Mouse (Mus musculus) spleen, adult 2 months (tissue): ENCODE data around the gene Prss44. TPM values are rescaled to one million over a fixed set of nuclear protein-coding genes. Genes with fewer than 3 reads are reported as not detected.

Experiments used
- DNase-seq, 2 experiments: peaks; one replicate each; pipeline versions ENCODE4 v3.0.0 to v3.0.0-alpha.2; 2012 to 2021; ENCODE audit warnings: low spot score in 2 of 2, low read depth in 1 of 2
- H3K27ac ChIP-seq: fragments of 200-500 bp; 2 replicates; pipeline ENCODE4 v1.5.1; 2012; ENCODE audit warnings: low read length, inconsistent platforms; ENCODE audit not compliant: insufficient read depth
- H3K27me3 ChIP-seq: fragments of 200-500 bp; 2 replicates; pipeline ENCODE4 v1.6.1; 2012; ENCODE audit warnings: mild to moderate bottlenecking, moderate library complexity, low read length, inconsistent platforms; ENCODE audit not compliant: control insufficient read depth, insufficient read depth
- H3K36me3 ChIP-seq: fragments of 200-500 bp; 2 replicates; pipeline ENCODE4 v1.6.1; 2012; ENCODE audit warnings: mild to moderate bottlenecking, low read length, inconsistent platforms; ENCODE audit not compliant: control insufficient read depth, insufficient read depth
- H3K4me1 ChIP-seq: fragments of 200-500 bp; 2 replicates; pipeline ENCODE4 v1.6.1; 2011; ENCODE audit warnings: inconsistent platforms; ENCODE audit not compliant: control insufficient read depth, insufficient read depth, insufficient read length
- H3K4me3 ChIP-seq: fragments of 200-500 bp; 2 replicates; pipeline ENCODE4 v1.5.1; 2011; ENCODE audit warnings: mild to moderate bottlenecking, inconsistent platforms; ENCODE audit not compliant: insufficient read depth, insufficient read length; ENCODE audit errors: extremely low read depth
- CTCF ChIP-seq: fragments of 200-500 bp; IDR thresholded peaks from 2 replicates; pipeline ENCODE4 v1.5.1; 2011; ENCODE audit warnings: mild to moderate bottlenecking, inconsistent platforms; ENCODE audit not compliant: insufficient read depth, insufficient read length, insufficient replicate concordance; ENCODE audit errors: extremely low read depth
- POLR2A ChIP-seq: fragments of 200-500 bp; IDR thresholded peaks from 2 replicates; pipeline ENCODE4 v1.6.1; 2011; ENCODE audit warnings: low read depth, low read length, inconsistent platforms
- WGBS: fragments of 180-500 bp; shearing (Covaris S2); methylation state at CpG from one replicate; pipeline ENCODE4 v1.1.7; 2018; 5-methylcytosine and 5-hydroxymethylcytosine counted together
- polyA plus RNA-seq: library from polyadenylated mRNA; depleted of rRNA; stranded (reverse); fragments of >200 nt; gene quantifications from 2 replicates; pipeline ENCODE4 v1.2.3, GENCODE M21; 2012

Prss44 gene
- polyA plus RNA-seq, 1 experiment = not detected

- DNase-seq = peak in 1 of 2 experiments; percentile 5
- TF ChIP-seq POLR2A (no peak), CTCF (no peak)
- WGBS = 14% methylated on average over 7 of the region's 7 CpGs
- no peaks in the 10 kb centered on the region for H3K36me3 ChIP-seq
- H3K4me1 ChIP-seq = no peaks in the 10 kb centered on the region
- no peak overlapping the region for H3K27ac ChIP-seq
- no peaks in the 10 kb centered on the region for H3K27me3 ChIP-seq
- no peak overlapping the region for H3K4me3 ChIP-seq
Observed at GRCm38 (mm10) chr9:110825832-110826231, 12.0 kb downstream of the Prss44 start.

GRCm38 (mm10) chr9:110826390-110826789, 12.6 kb downstream of the Prss44 start, which contains the start of gene Prss43:
Gene Prss43, plus strand, starts transcription at chr9:110826690.
- TF ChIP-seq POLR2A (no peak), CTCF (no peak)
- DNase-seq = no peak
- Histone ChIP-seq H3K27ac (no peak within 1 kb of the TSS), H3K4me3 (no peak within 1 kb of the TSS), H3K4me1 (no peaks in the 10 kb centered on the region), H3K36me3 (no peaks in the 10 kb centered on the region), H3K27me3 (no peaks in the 10 kb centered on the region)
- 70% methylated on average over 3 of the region's 3 CpGs for WGBS

GRCm38 (mm10) chr9:110833021-110833420, 19.2 kb downstream of the Prss44 start:
- whole genome bisulfite sequencing = 76% methylated on average over 5 of the region's 5 CpGs
- no peaks in the 10 kb centered on the region for H3K36me3 ChIP-seq
- H3K27me3 ChIP-seq = no peaks in the 10 kb centered on the region
- H3K4me3 ChIP-seq = no peak overlapping the region
- no peaks in the 10 kb centered on the region for H3K4me1 ChIP-seq
- no peak overlapping the region for H3K27ac ChIP-seq
- DNase-seq = no peak
- no peak for TF ChIP-seq CTCF
- no peak for TF ChIP-seq POLR2A

GRCm38 (mm10) chr9:110834411-110834810, 20.6 kb downstream of the Prss44 start, which contains the start of gene Prss45:
Gene Prss45, plus strand, starts transcription at chr9:110834588.
- Histone ChIP-seq H3K36me3 (no peaks in the 10 kb centered on the region), H3K27ac (no peak within 1 kb of the TSS), H3K27me3 (no peaks in the 10 kb centered on the region), H3K4me3 (no peak within 1 kb of the TSS), H3K4me1 (no peaks in the 10 kb centered on the region)
- TF ChIP-seq POLR2A = no peak
- TF ChIP-seq CTCF = no peak
- DNase-seq = no peak
- 94% methylated on average over 19 of the region's 19 CpGs for WGBS

GRCm38 (mm10) chr9:110834961-110835360, 21.2 kb downstream of the Prss44 start:
- no peak overlapping the region for H3K4me3 ChIP-seq
- no peak overlapping the region for H3K27ac ChIP-seq
- WGBS = 73% methylated on average over 10 of the region's 10 CpGs
- TF ChIP-seq POLR2A (no peak), CTCF (no peak)
- H3K36me3 ChIP-seq = no peaks in the 10 kb centered on the region
- H3K4me1 ChIP-seq = no peaks in the 10 kb centered on the region
- H3K27me3 ChIP-seq = no peaks in the 10 kb centered on the region
- DNase-seq = no peak

- no peak overlapping the region for H3K27ac ChIP-seq
- no peaks in the 10 kb centered on the region for H3K27me3 ChIP-seq
- DNase-seq = no peak
- H3K4me1 ChIP-seq = no peaks in the 10 kb centered on the region
- WGBS = 79% methylated on average over 2 of the region's 2 CpGs
- H3K4me3 ChIP-seq = no peak overlapping the region
- H3K36me3 ChIP-seq = no peaks in the 10 kb centered on the region
- TF ChIP-seq CTCF (no peak), POLR2A (no peak)
Observed at GRCm38 (mm10) chr9:110836112-110836511, 22.3 kb downstream of the Prss44 start.

- Histone ChIP-seq H3K27me3 (no peaks in the 10 kb centered on the region), H3K4me3 (no peak overlapping the region), H3K36me3 (no peaks in the 10 kb centered on the region), H3K27ac (no peak overlapping the region), H3K4me1 (no peaks in the 10 kb centered on the region)
- TF ChIP-seq POLR2A (no peak), CTCF (no peak)
- no peak for DNase-seq
- WGBS = 63% methylated on average over 6 of the region's 6 CpGs
Observed at GRCm38 (mm10) chr9:110840905-110841304, 27.1 kb downstream of the Prss44 start.

- WGBS = 23% methylated on average over 2 of the region's 2 CpGs
- Histone ChIP-seq H3K4me3 (no peak overlapping the region), H3K4me1 (no peaks in the 10 kb centered on the region), H3K36me3 (no peaks in the 10 kb centered on the region), H3K27ac (no peak overlapping the region), H3K27me3 (no peaks in the 10 kb centered on the region)
- TF ChIP-seq POLR2A (no peak), CTCF (no peak)
- DNase-seq = no peak
Observed at GRCm38 (mm10) chr9:110841438-110841837, 27.6 kb downstream of the Prss44 start.
